Mouse (Mus musculus): ENCODE results near the gene Arhgef26. TPM values are rescaled to one million over a fixed set of nuclear protein-coding genes. Genes with fewer than 3 reads are reported as not detected.

The Arhgef26 gene
- 0.09 TPM for polyA plus RNA-seq (2017; shearing (Covaris generic))

DNA sequence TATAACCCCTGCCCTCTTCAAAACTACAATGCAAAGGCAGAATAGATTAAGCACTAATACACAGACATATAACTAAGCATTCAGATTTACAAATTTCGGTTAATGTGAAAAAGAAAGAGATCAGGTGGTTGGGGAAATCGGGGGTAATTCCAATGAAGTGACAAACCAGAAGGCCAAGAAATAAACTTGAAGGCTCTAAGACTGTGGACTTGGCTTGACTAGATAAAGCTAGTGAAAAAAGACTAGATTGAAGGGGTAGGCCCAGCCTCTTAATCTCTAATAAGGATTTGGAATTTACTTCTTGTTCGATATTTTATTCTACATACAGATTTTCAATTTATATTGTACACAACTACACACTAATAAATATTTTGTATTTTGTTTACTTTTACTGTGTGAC, at the start of gene Arhgef26:
TSS of gene Arhgef26 (plus strand) at position 301 of the 400 bp plus-strand sequence.

DNA sequence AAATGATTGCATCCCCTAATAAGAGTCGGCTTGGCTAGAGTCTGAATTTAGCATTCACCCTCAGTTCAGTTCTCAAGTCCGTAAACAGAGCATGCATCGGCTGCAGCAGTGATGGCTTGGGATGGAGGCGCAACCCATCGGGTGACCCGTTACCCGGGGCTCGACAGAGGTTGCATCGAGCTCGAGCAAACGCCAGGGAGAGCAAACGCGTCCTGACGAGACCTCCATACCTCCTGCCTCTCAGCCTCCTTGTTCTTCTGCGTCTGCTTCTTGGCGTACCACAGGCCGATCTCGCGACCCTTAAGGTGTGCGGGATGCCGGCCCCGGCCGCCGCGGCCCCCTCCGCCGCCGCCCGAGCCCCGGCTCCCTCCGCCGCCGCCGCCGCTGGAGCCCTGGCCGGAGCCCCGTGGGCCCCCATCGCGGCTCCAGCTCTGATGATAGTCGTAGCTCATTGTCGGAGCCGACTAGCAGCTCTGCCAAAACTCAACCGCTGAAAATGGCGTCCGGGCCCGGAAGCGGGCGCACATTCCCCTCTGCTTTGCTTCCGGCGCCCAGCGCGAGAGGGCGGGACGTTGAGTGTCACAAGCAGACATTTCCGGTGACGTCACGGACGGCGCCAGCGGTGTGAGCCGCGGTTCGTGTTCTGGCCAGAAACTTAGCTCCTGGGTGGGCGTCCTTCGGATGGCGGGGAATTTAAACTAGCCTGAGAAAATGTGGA, 168.5 kb downstream of the Arhgef26 start, which contains the start of gene Dhx36:
TSS of gene Dhx36 (minus strand) at position 517 of the 718 bp plus-strand sequence.

Other genes with a start within 250 kb of the Arhgef26 start
- gene Dhx36, start 168.7 kb downstream of the Arhgef26 start, polyA plus RNA-seq (2017; shearing (Covaris generic)): 12.0 TPM